Mouse (Mus musculus) forebrain, embryonic 16.5 days (tissue): ENCODE measurements around the gene Smtn. TPM values are rescaled to one million over a fixed set of nuclear protein-coding genes. Genes with fewer than 3 reads are reported as not detected.

Source experiments
- ATAC-seq: fragments of 200-750 bp; cut with Nextera tagmentation; 2 replicates; pipeline ENCODE4 v1.8.0; 2017; ENCODE audit warnings: mild to moderate bottlenecking, moderate library complexity
- H3K27ac ChIP-seq: fragments of 300-500 bp; sonication (generic); 2 replicates; pipeline ENCODE4 v1.5.1; 2014; ENCODE audit warnings: low read length, control low read depth
- H3K27me3 ChIP-seq: fragments of 300-500 bp; sonication (generic); replicated peaks from 2 replicates; pipeline ENCODE4 v1.6.1; 2014; ENCODE audit warnings: low read length; ENCODE audit not compliant: control insufficient read depth, insufficient read depth
- H3K36me3 ChIP-seq: fragments of 300-500 bp; sonication (generic); 2 replicates; pipeline ENCODE4 v1.6.1; 2014; ENCODE audit not compliant: control insufficient read depth, insufficient read depth
- H3K4me1 ChIP-seq: fragments of 300-500 bp; sonication (generic); replicated peaks from 2 replicates; pipeline ENCODE4 v1.6.1; 2014; ENCODE audit warnings: low read length; ENCODE audit not compliant: control insufficient read depth, insufficient read depth
- H3K4me2 ChIP-seq: fragments of 300-500 bp; sonication (generic); 2 replicates; pipeline ENCODE4 v1.6.1; 2014; ENCODE audit warnings: mild to moderate bottlenecking, low read length, control low read depth
- H3K4me3 ChIP-seq: fragments of 300-500 bp; sonication (generic); replicated peaks from 2 replicates; pipeline ENCODE4 v1.5.1; 2014; ENCODE audit warnings: mild to moderate bottlenecking, low read length, control low read depth
- H3K9ac ChIP-seq: fragments of 300-500 bp; sonication (generic); replicated peaks from 2 replicates; pipeline ENCODE4 v1.6.1; 2014; ENCODE audit warnings: low read depth, low read length, control low read depth
- H3K9me3 ChIP-seq: fragments of 300-500 bp; sonication (generic); 2 replicates; pipeline ENCODE4 v1.6.1; 2016; ENCODE audit warnings: low read length; ENCODE audit not compliant: control insufficient read depth
- WGBS: fragments of 180-500 bp; shearing (Covaris S2); extraction: QIAGEN DNeasy Blood & Tissue Kit; methylation state at CpG from one replicate; pipeline ENCODE4 v1.1.7; 2014; 5-methylcytosine and 5-hydroxymethylcytosine counted together
- polyA plus RNA-seq: library from polyadenylated mRNA; unstranded; fragments of >200 nt; fragmentation: Nextera tagmentation; extraction: Ambion mirVana; gene quantifications from 2 replicates; pipeline ENCODE4 v1.2.1, GENCODE M21; 2015

Gene Smtn
- polyA plus RNA-seq, 1 experiment from 2014 or later = 17.7 TPM

DNA sequence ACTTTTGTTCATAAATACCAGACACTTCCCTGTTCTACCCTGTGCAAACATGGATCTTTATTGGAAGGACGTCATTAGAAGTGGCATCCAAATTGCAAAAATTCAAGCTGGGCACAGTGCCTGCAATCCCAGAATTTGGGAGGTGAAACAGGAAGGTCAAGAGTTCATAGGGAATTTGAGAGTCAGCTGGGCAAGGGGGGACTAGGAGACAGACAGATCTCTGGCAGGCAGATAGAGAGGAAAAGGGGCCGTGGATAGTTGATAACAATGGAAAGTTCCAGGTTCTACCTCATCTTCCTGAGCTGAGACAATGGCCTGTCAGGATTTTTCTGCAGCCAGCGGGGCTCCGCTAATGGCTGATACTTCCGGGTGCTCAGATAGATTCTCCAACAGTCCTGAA lies 9.4 kb upstream of the Smtn start:
- no peak overlapping the region for H3K4me3 ChIP-seq
- H3K27me3 ChIP-seq = no peaks in the 10 kb centered on the region
- no peak overlapping the region for H3K4me2 ChIP-seq
- no peak overlapping the region for H3K27ac ChIP-seq
- H3K36me3 ChIP-seq = no peaks in the 10 kb centered on the region
- no peaks in the 10 kb centered on the region for H3K4me1 ChIP-seq
- no peaks in the 10 kb centered on the region for H3K9me3 ChIP-seq
- 87% methylated on average over 5 of the region's 5 CpGs for WGBS
- H3K9ac ChIP-seq = no peak overlapping the region
- ATAC-seq = no peak

GRCm38 (mm10) chr11:3548564-3549295 lies 8.3 kb upstream of the Smtn start:
- no peak overlapping the region for H3K9ac ChIP-seq
- 56% methylated on average over 3 of the region's 3 CpGs for WGBS
- H3K27ac ChIP-seq = no peak overlapping the region
- no peak overlapping the region for H3K4me2 ChIP-seq
- no peaks in the 10 kb centered on the region for H3K36me3 ChIP-seq
- H3K4me1 ChIP-seq = no peaks in the 10 kb centered on the region
- 0 out of 2 replicates have a peak, but pooled peaks cover 3% of the 10 kb centered on the region for H3K9me3 ChIP-seq
- no peak overlapping the region for H3K4me3 ChIP-seq
- H3K27me3 ChIP-seq = no peaks in the 10 kb centered on the region
- ATAC-seq = no peak

GRCm38 (mm10) chr11:3547969-3548368 lies 7.6 kb upstream of the Smtn start:
- 60% methylated on average over 6 of the region's 6 CpGs for WGBS
- ATAC-seq = no peak

GRCm38 (mm10) chr11:3547047-3547446 lies 6.6 kb upstream of the Smtn start:
- H3K4me2 ChIP-seq = no peak overlapping the region
- no peak overlapping the region for H3K9ac ChIP-seq
- H3K4me1 ChIP-seq = no peaks in the 10 kb centered on the region
- ATAC-seq = no peak
- no peaks in the 10 kb centered on the region for H3K27me3 ChIP-seq
- WGBS = 59% methylated on average over 2 of the region's 2 CpGs
- H3K9me3 ChIP-seq = 0 out of 2 replicates have a peak, but pooled peaks cover 3% of the 10 kb centered on the region
- no peaks in the 10 kb centered on the region for H3K36me3 ChIP-seq
- no peak overlapping the region for H3K4me3 ChIP-seq
- no peak overlapping the region for H3K27ac ChIP-seq

More at GRCm38 (mm10) chr11:3547969-3548368, 7.6 kb upstream of the Smtn start:
- H3K36me3 ChIP-seq = no peaks in the 10 kb centered on the region
- H3K4me1 ChIP-seq = no peaks in the 10 kb centered on the region
- no peak overlapping the region for H3K27ac ChIP-seq
- no peak overlapping the region for H3K4me2 ChIP-seq
- 0 out of 2 replicates have a peak, but pooled peaks cover 3% of the 10 kb centered on the region for H3K9me3 ChIP-seq
- H3K27me3 ChIP-seq = no peaks in the 10 kb centered on the region
- H3K4me3 ChIP-seq = no peak overlapping the region
- H3K9ac ChIP-seq = no peak overlapping the region

DNA sequence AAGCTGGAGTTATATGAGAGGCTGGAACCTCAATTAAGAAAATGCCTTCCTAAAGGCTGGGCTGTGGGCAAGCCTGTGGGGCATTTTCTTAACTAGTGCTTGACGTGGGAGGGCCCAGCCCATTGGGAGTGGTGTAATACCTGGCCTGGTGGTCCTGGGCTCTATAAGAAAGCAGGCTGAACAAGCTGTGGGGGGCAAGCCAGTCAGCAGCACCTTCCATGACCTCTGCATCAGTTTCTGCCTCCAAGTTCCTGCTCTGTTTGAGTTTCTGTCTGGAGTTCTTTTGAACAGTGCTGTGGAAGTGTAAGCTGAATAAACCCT lies 5.8 kb upstream of the Smtn start:
- Histone ChIP-seq H3K4me3 (no peak overlapping the region), H3K36me3 (no peaks in the 10 kb centered on the region)

GRCm38 (mm10) chr11:3545531-3546241 lies 5.3 kb upstream of the Smtn start:
- Histone ChIP-seq H3K4me3 (no peak overlapping the region), H3K9me3 (0 out of 2 replicates have a peak, but pooled peaks cover 3% of the 10 kb centered on the region), H3K27me3 (no peaks in the 10 kb centered on the region), H3K36me3 (no peaks in the 10 kb centered on the region), H3K9ac (no peak overlapping the region), H3K4me2 (no peak overlapping the region), H3K27ac (no peak overlapping the region), H3K4me1 (no peaks in the 10 kb centered on the region)
- 14% methylated on average over 9 of the region's 9 CpGs for WGBS
- no peak for ATAC-seq

More for the DNA sequence above, 5.8 kb upstream of the Smtn start:
- Histone ChIP-seq H3K9me3 (0 out of 2 replicates have a peak, but pooled peaks cover 3% of the 10 kb centered on the region), H3K27ac (no peak overlapping the region), H3K4me1 (no peaks in the 10 kb centered on the region), H3K9ac (no peak overlapping the region), H3K4me2 (no peak overlapping the region), H3K27me3 (no peaks in the 10 kb centered on the region)
- no peak for ATAC-seq
- 19% methylated on average over 1 of the region's 1 CpGs for whole genome bisulfite sequencing

- 96% methylated on average over 5 of the region's 5 CpGs for WGBS
- Histone ChIP-seq H3K27me3 (no peaks in the 10 kb centered on the region), H3K4me1 (0 out of 2 replicates have a peak, but pooled peaks cover 3% of the 10 kb centered on the region), H3K36me3 (no peaks in the 10 kb centered on the region), H3K4me2 (no peak overlapping the region), H3K9ac (no peak overlapping the region), H3K27ac (no peak overlapping the region), H3K4me3 (no peak overlapping the region), H3K9me3 (0 out of 2 replicates have a peak, but pooled peaks cover 3% of the 10 kb centered on the region)
- ATAC-seq = no peak
Observed at GRCm38 (mm10) chr11:3544409-3544808, 4.0 kb upstream of the Smtn start.

GRCm38 (mm10) chr11:3543001-3543400 lies 2.6 kb upstream of the Smtn start:
- 60% methylated on average over 5 of the region's 5 CpGs for WGBS

GRCm38 (mm10) chr11:3541932-3542331 lies 1.5 kb upstream of the Smtn start:
- H3K4me2 ChIP-seq = no peak overlapping the region
- 0 out of 2 replicates have a peak, but pooled peaks cover 3% of the 10 kb centered on the region for H3K9me3 ChIP-seq
- H3K9ac ChIP-seq = no peak overlapping the region
- H3K27ac ChIP-seq = no peak overlapping the region
- 78% methylated on average over 3 of the region's 3 CpGs for WGBS
- H3K4me1 ChIP-seq = peaks cover 10% of the 10 kb centered on the region
- no peaks in the 10 kb centered on the region for H3K27me3 ChIP-seq
- H3K36me3 ChIP-seq = no peaks in the 10 kb centered on the region
- ATAC-seq = no peak
- no peak overlapping the region for H3K4me3 ChIP-seq

More at GRCm38 (mm10) chr11:3543001-3543400, 2.6 kb upstream of the Smtn start:
- no peak overlapping the region for H3K4me2 ChIP-seq
- ATAC-seq = no peak
- H3K4me3 ChIP-seq = no peak overlapping the region
- no peak overlapping the region for H3K9ac ChIP-seq
- H3K4me1 ChIP-seq = peaks cover 10% of the 10 kb centered on the region
- H3K36me3 ChIP-seq = no peaks in the 10 kb centered on the region
- H3K27me3 ChIP-seq = no peaks in the 10 kb centered on the region
- H3K27ac ChIP-seq = no peak overlapping the region
- 0 out of 2 replicates have a peak, but pooled peaks cover 3% of the 10 kb centered on the region for H3K9me3 ChIP-seq
